Mouse (Mus musculus): ENCODE results near the gene Gpatch3. TPM values are rescaled to one million over a fixed set of nuclear protein-coding genes. Genes with fewer than 3 reads are reported as not detected.
A peak's percentile ranks its signal among the peaks of the same experiment; 100 is the strongest.

Gene Gpatch3
- polyA plus RNA-seq, 1 experiment from 2014 or later, result 7.1 TPM

DNA sequence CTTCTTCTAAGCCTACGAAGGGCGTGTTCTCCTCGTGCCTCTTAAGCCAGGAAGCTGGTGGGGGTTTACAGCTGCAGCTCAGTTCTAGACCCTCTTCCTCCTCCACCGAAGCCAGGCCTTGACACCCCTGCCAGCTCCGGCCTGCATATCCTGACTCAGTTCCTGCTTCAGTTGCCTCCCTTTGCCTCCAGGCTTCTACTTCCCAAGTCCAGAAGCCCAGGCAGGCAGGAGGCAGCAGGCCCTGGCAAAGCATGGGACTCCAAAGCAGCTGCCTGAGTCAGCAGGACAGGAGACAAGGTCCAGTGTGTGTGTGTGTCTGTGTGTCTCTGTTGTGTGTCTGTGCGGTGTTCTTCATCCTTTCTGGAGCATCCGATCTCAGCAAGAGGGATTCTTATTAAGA lies 29.6 kb downstream of the Gpatch3 start:
- no peaks in the 10 kb centered on the region for H3K27me3 ChIP-seq
- DNase-seq (ENCODE audit: low read depth, low spot score) (no peak), ATAC-seq (no peak)
- no peak for TF ChIP-seq CTCF (IDR thresholded peaks at IDR 0.05)
- ChIA-PET POLR2A (interaction anchor here (0.7 kb wide), 1 partner anchor 65 kb away, joined by 3 read pairs; no protein-coding TSS in a partner anchor), CTCF (interaction anchor here (0.8 kb wide), 1 partner anchor 22 kb away, joined by 3 read pairs; no protein-coding TSS in a partner anchor)
- in situ Hi-C loops (cut with MboI; ENCODE audit: low pct_unique_long_range_greater_than_20kb), result no loop called here

DNA sequence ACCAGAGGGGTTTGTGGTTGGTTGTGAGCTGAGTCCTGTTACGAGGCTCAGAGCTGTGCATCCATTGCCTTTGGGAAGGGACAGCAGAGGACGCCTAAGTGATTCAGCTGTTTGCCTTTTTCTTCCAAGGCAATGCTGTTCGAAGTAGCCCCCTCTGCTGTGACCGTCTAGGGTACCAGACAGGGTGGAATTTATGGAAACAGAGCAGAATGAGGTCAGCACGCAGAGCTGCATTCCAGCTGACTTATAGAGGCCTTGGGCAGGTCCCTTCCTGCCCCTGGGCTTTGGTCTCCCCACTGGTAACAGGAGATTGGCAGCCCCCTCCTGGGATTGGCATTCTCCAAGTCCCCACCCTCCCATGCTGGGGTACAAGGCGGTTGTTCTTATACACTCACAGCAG lies 30.3 kb downstream of the Gpatch3 start:
- ChIA-PET POLR2A (interaction anchor here (0.6 kb wide), 1 partner anchor 16 kb away, joined by 4 read pairs; no protein-coding TSS in a partner anchor), CTCF (interaction anchor here (0.8 to 1.1 kb wide), 2 partner anchors 22 to 45 kb away, joined by 3 to 5 read pairs; partner anchors contain the start of gene Zdhhc18)
- no peaks in the 10 kb centered on the region for H3K27me3 ChIP-seq
- no peak for TF ChIP-seq CTCF (IDR thresholded peaks at IDR 0.05)
- in situ Hi-C loops (cut with MboI; ENCODE audit: low pct_unique_long_range_greater_than_20kb), result no loop called here
- DNase-seq (ENCODE audit: low read depth, low spot score), result no peak
- ATAC-seq, result peak; percentile 40

- in situ Hi-C loops (cut with MboI; ENCODE audit: low pct_unique_long_range_greater_than_20kb), result no loop called here
- POLR2A ChIA-PET, result interaction anchor here (0.6 kb wide), 1 partner anchor 15 kb away, joined by 4 read pairs; no protein-coding TSS in a partner anchor
- no peaks in the 10 kb centered on the region for H3K27me3 ChIP-seq
- no peak for DNase-seq (ENCODE audit: low read depth, low spot score)
- ATAC-seq, result no peak
- TF ChIP-seq CTCF (IDR thresholded peaks at IDR 0.05), result no peak
- CTCF ChIA-PET, result interaction anchor here (1.1 kb wide), 1 partner anchor 45 kb away, joined by 5 read pairs; the partner anchor contains the start of gene Zdhhc18
Observed at GRCm38 (mm10) chr4:133605330-133605729, 30.8 kb downstream of the Gpatch3 start.

GRCm38 (mm10) chr4:133607284-133607683 lies 32.7 kb downstream of the Gpatch3 start:
- CTCF ChIA-PET, result interaction anchor here (2.9 kb wide), 1 partner anchor 13 kb away, joined by 13 read pairs; no protein-coding TSS in a partner anchor
- no peaks in the 10 kb centered on the region for H3K27me3 ChIP-seq
- no peak for ATAC-seq
- DNase-seq (ENCODE audit: low read depth, low spot score), result no peak
- in situ Hi-C loops (cut with MboI; ENCODE audit: low pct_unique_long_range_greater_than_20kb), result no loop called here
- TF ChIP-seq CTCF (IDR thresholded peaks at IDR 0.05), result no peak
- POLR2A ChIA-PET, result no interaction called here

GRCm38 (mm10) chr4:133609719-133610118 lies 35.2 kb downstream of the Gpatch3 start:
- ATAC-seq (no peak), DNase-seq (ENCODE audit: low read depth, low spot score) (no peak)
- no peak for TF ChIP-seq CTCF (IDR thresholded peaks at IDR 0.05)
- in situ Hi-C loops (cut with MboI; ENCODE audit: low pct_unique_long_range_greater_than_20kb), result no loop called here
- POLR2A ChIA-PET, result interaction anchor here (1.7 kb wide), 1 partner anchor 12 kb away, joined by 3 read pairs; no protein-coding TSS in a partner anchor
- CTCF ChIA-PET, result interaction anchor here (1.3 to 2.2 kb wide), 4 partner anchors 10 to 40 kb away, joined by 3 to 9 read pairs (median 5); partner anchors contain the start of gene Zdhhc18
- H3K27me3 ChIP-seq, result no peaks in the 10 kb centered on the region

DNA sequence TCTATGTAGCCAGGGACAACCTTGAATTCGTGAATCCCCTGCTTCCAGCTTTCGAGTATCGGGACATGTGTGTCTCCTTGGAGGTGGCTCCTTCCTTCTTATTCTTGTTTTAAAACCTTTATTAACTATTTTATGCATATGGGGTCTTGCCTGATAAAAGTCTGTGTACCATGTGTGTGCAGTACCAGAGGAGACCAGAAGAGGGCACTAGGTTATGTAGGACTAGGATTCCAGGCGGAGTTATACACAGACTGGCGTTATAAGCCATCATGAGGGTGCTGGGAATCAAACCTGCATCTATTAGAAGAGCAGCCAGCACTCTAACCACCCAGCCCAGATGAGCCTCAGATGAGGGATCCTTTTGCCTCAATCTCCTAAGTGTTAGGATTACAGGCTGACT lies 37.3 kb downstream of the Gpatch3 start:
- ChIA-PET CTCF (interaction anchor here (1.5 kb wide), 1 partner anchor 22 kb away, joined by 5 read pairs; no protein-coding TSS in a partner anchor), POLR2A (no interaction called here)
- ATAC-seq, result no peak
- DNase-seq (ENCODE audit: low read depth, low spot score), result no peak
- H3K27me3 ChIP-seq, result no peaks in the 10 kb centered on the region
- no peak for TF ChIP-seq CTCF (IDR thresholded peaks at IDR 0.05)
- in situ Hi-C loops (cut with MboI; ENCODE audit: low pct_unique_long_range_greater_than_20kb), result no loop called here

- DNase-seq (ENCODE audit: low read depth, low spot score), result no peak
- in situ Hi-C loops (cut with MboI; ENCODE audit: low pct_unique_long_range_greater_than_20kb), result no loop called here
- TF ChIP-seq CTCF (IDR thresholded peaks at IDR 0.05), result no peak
- no peaks in the 10 kb centered on the region for H3K27me3 ChIP-seq
- CTCF ChIA-PET, result no interaction called here
- no peak for ATAC-seq
- POLR2A ChIA-PET, result no interaction called here
Observed at GRCm38 (mm10) chr4:133612416-133612815, 37.9 kb downstream of the Gpatch3 start.

- ChIA-PET CTCF (interaction anchor here (1.1 kb wide), 1 partner anchor 20 kb away, joined by 3 read pairs; no protein-coding TSS in a partner anchor), POLR2A (no interaction called here)
- in situ Hi-C loops (cut with MboI; ENCODE audit: low pct_unique_long_range_greater_than_20kb), result no loop called here
- no peaks in the 10 kb centered on the region for H3K27me3 ChIP-seq
- no peak for ATAC-seq
- TF ChIP-seq CTCF (IDR thresholded peaks at IDR 0.05), result no peak
- no peak for DNase-seq (ENCODE audit: low read depth, low spot score)
Observed at GRCm38 (mm10) chr4:133613026-133613425, 38.5 kb downstream of the Gpatch3 start.

DNA sequence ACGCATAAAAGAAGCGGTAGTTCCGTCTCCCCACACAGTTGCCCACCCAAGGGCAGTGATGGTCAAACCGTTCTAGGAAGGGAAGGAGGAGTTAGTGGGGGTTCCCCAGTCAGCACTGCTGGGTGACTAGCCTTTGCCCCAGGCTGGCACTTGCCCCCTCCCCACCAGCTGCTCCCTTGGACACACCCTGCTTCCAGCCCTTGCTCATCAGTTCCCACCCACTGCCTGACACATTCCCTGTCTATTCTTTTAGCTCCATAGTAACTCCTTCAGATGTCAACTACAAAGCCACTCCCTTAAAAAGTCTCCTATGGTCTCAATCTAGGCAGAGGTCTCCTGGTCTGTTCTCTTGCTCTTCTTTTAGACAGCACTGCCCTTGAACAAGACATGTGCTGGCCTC lies 39.3 kb downstream of the Gpatch3 start:
- in situ Hi-C loops (cut with MboI; ENCODE audit: low pct_unique_long_range_greater_than_20kb), result no loop called here
- CTCF ChIA-PET, result interaction anchor here (1.1 to 1.8 kb wide), 2 partner anchors 21 to 56 kb away, joined by 3 to 4 read pairs; no protein-coding TSS in a partner anchor

DNA sequence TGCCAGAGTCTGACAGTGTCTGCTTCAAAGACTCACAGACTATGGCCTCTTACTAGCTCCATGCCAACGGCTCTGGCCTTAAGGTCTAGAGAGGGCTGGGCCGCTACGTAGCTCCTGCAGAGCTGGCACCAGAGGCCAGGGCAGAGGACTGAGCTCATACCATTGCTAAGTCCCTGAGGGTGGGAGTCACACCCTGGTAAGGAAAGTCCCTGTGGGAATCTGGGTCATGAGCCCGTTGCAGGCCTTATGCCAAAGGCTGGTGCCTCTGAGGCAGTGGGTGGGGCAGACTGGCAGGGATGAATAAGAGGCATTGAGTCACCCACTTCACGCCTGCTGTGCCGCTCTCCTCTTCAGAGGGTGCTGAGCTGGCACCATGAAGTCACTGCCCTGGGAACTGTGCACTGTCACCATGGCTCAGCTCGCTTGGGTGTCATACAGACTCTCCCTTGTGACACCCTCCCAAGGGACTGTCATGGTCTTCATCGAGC lies 39.8 kb downstream of the Gpatch3 start:
- no peaks in the 10 kb centered on the region for H3K27me3 ChIP-seq
- in situ Hi-C loops (cut with MboI; ENCODE audit: low pct_unique_long_range_greater_than_20kb), result no loop called here
- DNase-seq (ENCODE audit: low read depth, low spot score) (peak; percentile 96), ATAC-seq (peak; percentile 75)
- POLR2A ChIA-PET, result no interaction called here
- TF ChIP-seq CTCF (IDR thresholded peaks at IDR 0.05), result no peak
- CTCF ChIA-PET, result interaction anchor here (1.5 to 1.8 kb wide), 2 partner anchors 18 to 55 kb away, joined by 4 to 5 read pairs; no protein-coding TSS in a partner anchor

More for the DNA sequence above, 39.3 kb downstream of the Gpatch3 start:
- no peak for TF ChIP-seq CTCF (IDR thresholded peaks at IDR 0.05)
- ATAC-seq (peak; percentile 4), DNase-seq (ENCODE audit: low read depth, low spot score) (no peak)
- POLR2A ChIA-PET, result no interaction called here
- H3K27me3 ChIP-seq, result no peaks in the 10 kb centered on the region

DNA sequence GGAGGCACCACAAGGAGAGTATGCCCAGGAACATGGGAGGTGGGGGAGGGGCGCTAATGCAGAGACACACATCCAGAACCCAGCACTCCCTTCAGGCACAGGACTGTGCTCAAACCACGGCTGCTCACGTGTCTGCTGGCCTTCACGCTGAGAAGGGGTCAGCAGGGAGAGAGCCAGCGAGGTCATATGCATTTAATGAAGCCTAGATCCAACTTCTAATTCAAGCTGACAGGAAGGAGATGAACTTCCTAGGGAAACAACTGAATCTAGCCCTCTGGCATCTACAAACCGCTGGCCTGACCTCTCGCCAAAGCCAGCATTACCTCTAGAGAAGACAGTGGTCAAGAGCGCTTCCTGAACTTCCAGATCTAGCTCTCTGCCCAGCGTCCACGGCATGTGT lies 40.9 kb downstream of the Gpatch3 start:
- POLR2A ChIA-PET, result no interaction called here
- TF ChIP-seq CTCF (IDR thresholded peaks at IDR 0.05), result no peak
- H3K27me3 ChIP-seq, result no peaks in the 10 kb centered on the region
- in situ Hi-C loops (cut with MboI; ENCODE audit: low pct_unique_long_range_greater_than_20kb), result no loop called here
- CTCF ChIA-PET, result interaction anchor here (1.5 kb wide), 1 partner anchor 17 kb away, joined by 5 read pairs; no protein-coding TSS in a partner anchor
- DNase-seq (ENCODE audit: low read depth, low spot score) (no peak), ATAC-seq (no peak)

Measured in Patski (cell line).